Mouse (Mus musculus) limb, embryonic 11.5 days (tissue): ENCODE measurements at regions not wholly inside any gene's neighbourhood (a gene's known extent, or its start where the extent isn't known, plus 50 kb on each side); places are given as distances from the start of the nearest gene placed in this dataset.
"Not testable (repeated sequence)": the region's sequence is repeated elsewhere in the genome, so short reads cannot be mapped to it uniquely, and the experiment has no call there.

ENCODE experiments used
- ATAC-seq: fragments of 200-750 bp; cut with Nextera tagmentation; 2 replicates; pipeline ENCODE4 v1.8.0; 2017; ENCODE audit warnings: low read depth; ENCODE audit not compliant: insufficient number of reproducible peaks, low FRiP score, low TSS enrichment
- DNase-seq: peaks from one replicate; pipeline ENCODE4 v3.0.0-alpha.2; 2015; ENCODE audit warnings: low spot score
- H3K27ac ChIP-seq: fragments of 300-500 bp; sonication (generic); replicated peaks from 2 replicates; pipeline ENCODE4 v1.5.1; 2014; ENCODE audit warnings: low read depth, mild to moderate bottlenecking, low read length
- H3K27me3 ChIP-seq: fragments of 300-500 bp; sonication (generic); 2 replicates; pipeline ENCODE4 v1.6.1; 2014; ENCODE audit warnings: mild to moderate bottlenecking, low read length, mixed read lengths; ENCODE audit not compliant: control insufficient read depth, insufficient read depth
- H3K36me3 ChIP-seq: fragments of 300-500 bp; sonication (generic); 2 replicates; pipeline ENCODE4 v1.6.1; 2014; ENCODE audit warnings: mild to moderate bottlenecking, low read length, moderate library complexity, mixed read lengths; ENCODE audit not compliant: control insufficient read depth, insufficient read depth
- H3K4me1 ChIP-seq: fragments of 300-500 bp; sonication (generic); 2 replicates; pipeline ENCODE4 v1.6.1; 2014; ENCODE audit warnings: low read length, mixed read lengths; ENCODE audit not compliant: control insufficient read depth, insufficient read depth
- H3K4me2 ChIP-seq: fragments of 300-500 bp; sonication (generic); 2 replicates; pipeline ENCODE4 v1.6.1; 2014; ENCODE audit warnings: low read depth, mild to moderate bottlenecking, moderate library complexity; ENCODE audit not compliant: severe bottlenecking
- H3K4me3 ChIP-seq: fragments of 300-500 bp; sonication (generic); 2 replicates; pipeline ENCODE4 v1.5.1; 2014; ENCODE audit warnings: low read depth, low read length
- H3K9ac ChIP-seq: fragments of 300-500 bp; sonication (generic); 2 replicates; pipeline ENCODE4 v1.6.1; 2014; ENCODE audit warnings: mild to moderate bottlenecking, low read length
- H3K9me3 ChIP-seq: fragments of 300-500 bp; sonication (generic); 2 replicates; pipeline ENCODE4 v1.6.1; 2016; ENCODE audit warnings: low read length; ENCODE audit not compliant: control insufficient read depth
- WGBS: fragments of 180-500 bp; shearing (Covaris S2); extraction: QIAGEN DNeasy Blood & Tissue Kit; methylation state at CpG from one replicate; pipeline ENCODE4 v1.1.7; 2014; 5-methylcytosine and 5-hydroxymethylcytosine counted together

GRCm38 (mm10) chr1:189128246-189128645 lies 120.6 kb upstream of the Kctd3 start:
- H3K27me3 ChIP-seq, H3K27ac ChIP-seq, H3K4me3 ChIP-seq, ATAC-seq, H3K36me3 ChIP-seq, H3K4me2 ChIP-seq, H3K9me3 ChIP-seq, H3K9ac ChIP-seq, H3K4me1 ChIP-seq, DNase-seq: not testable (repeated sequence)
- WGBS = 63% methylated on average over 5 of the region's 5 CpGs

GRCm38 (mm10) chr1:189127367-189127766 lies 119.7 kb upstream of the Kctd3 start:
- no peak for DNase-seq
- no peak overlapping the region for H3K4me3 ChIP-seq

GRCm38 (mm10) chr1:189119941-189120735 lies 112.5 kb upstream of the Kctd3 start:
- WGBS = 89% methylated on average over 6 of the region's 6 CpGs
- Histone ChIP-seq H3K4me3 (no peak overlapping the region), H3K27me3 (no peaks in the 10 kb centered on the region), H3K9ac (no peak overlapping the region), H3K9me3 (no peaks in the 10 kb centered on the region), H3K4me2 (no peak overlapping the region), H3K4me1 (no peaks in the 10 kb centered on the region), H3K27ac (no peak overlapping the region), H3K36me3 (no peaks in the 10 kb centered on the region)
- DNase-seq = no peak
- ATAC-seq = no peak

More at GRCm38 (mm10) chr1:189127367-189127766, 119.7 kb upstream of the Kctd3 start:
- H3K4me2 ChIP-seq = no peak overlapping the region
- no peak overlapping the region for H3K9ac ChIP-seq
- H3K9me3 ChIP-seq = no peaks in the 10 kb centered on the region
- WGBS = 50% methylated on average over 5 of the region's 5 CpGs
- ATAC-seq = no peak
- no peak overlapping the region for H3K27ac ChIP-seq
- H3K36me3 ChIP-seq = no peaks in the 10 kb centered on the region
- H3K27me3 ChIP-seq = no peaks in the 10 kb centered on the region
- no peaks in the 10 kb centered on the region for H3K4me1 ChIP-seq

GRCm38 (mm10) chr1:189119005-189119404 lies 111.4 kb upstream of the Kctd3 start:
- H3K36me3 ChIP-seq, DNase-seq, H3K4me1 ChIP-seq, H3K9ac ChIP-seq, H3K9me3 ChIP-seq, H3K27ac ChIP-seq, H3K4me3 ChIP-seq, H3K4me2 ChIP-seq, ATAC-seq, H3K27me3 ChIP-seq: not testable (repeated sequence)
- 82% methylated on average over 1 of the region's 1 CpGs for WGBS

GRCm38 (mm10) chr1:189118582-189118981 lies 110.9 kb upstream of the Kctd3 start:
- Histone ChIP-seq H3K9me3 (no peaks in the 10 kb centered on the region), H3K27ac (no peak overlapping the region), H3K4me2 (no peak overlapping the region), H3K27me3 (no peaks in the 10 kb centered on the region), H3K9ac (no peak overlapping the region), H3K4me1 (no peaks in the 10 kb centered on the region), H3K36me3 (no peaks in the 10 kb centered on the region), H3K4me3 (no peak overlapping the region)
- WGBS = 44% methylated on average over 5 of the region's 5 CpGs
- ATAC-seq (no peak), DNase-seq (no peak)

GRCm38 (mm10) chr1:189115914-189116313 lies 108.3 kb upstream of the Kctd3 start:
- H3K4me1 ChIP-seq = no peaks in the 10 kb centered on the region
- no peak overlapping the region for H3K9ac ChIP-seq
- H3K4me2 ChIP-seq = no peak overlapping the region
- no peak overlapping the region for H3K27ac ChIP-seq
- H3K36me3 ChIP-seq = no peaks in the 10 kb centered on the region
- H3K4me3 ChIP-seq = no peak overlapping the region
- DNase-seq = no peak
- H3K27me3 ChIP-seq = no peaks in the 10 kb centered on the region
- WGBS = 76% methylated on average over 8 of the region's 8 CpGs
- ATAC-seq = no peak
- H3K9me3 ChIP-seq = no peaks in the 10 kb centered on the region

GRCm38 (mm10) chr1:189115279-189115678 lies 107.6 kb upstream of the Kctd3 start:
- H3K9me3 ChIP-seq = no peaks in the 10 kb centered on the region
- ATAC-seq (no peak), DNase-seq (no peak)
- no peak overlapping the region for H3K4me2 ChIP-seq
- H3K9ac ChIP-seq = no peak overlapping the region
- no peaks in the 10 kb centered on the region for H3K4me1 ChIP-seq
- no peaks in the 10 kb centered on the region for H3K27me3 ChIP-seq
- H3K4me3 ChIP-seq = no peak overlapping the region
- WGBS = 93% methylated on average over 1 of the region's 1 CpGs
- H3K36me3 ChIP-seq = no peaks in the 10 kb centered on the region
- no peak overlapping the region for H3K27ac ChIP-seq

- Histone ChIP-seq H3K4me2 (no peak overlapping the region), H3K27ac (no peak overlapping the region), H3K4me1 (no peaks in the 10 kb centered on the region), H3K4me3 (no peak overlapping the region), H3K27me3 (no peaks in the 10 kb centered on the region), H3K9ac (no peak overlapping the region), H3K9me3 (no peaks in the 10 kb centered on the region), H3K36me3 (no peaks in the 10 kb centered on the region)
- no peak for DNase-seq
- ATAC-seq = no peak
- WGBS = 62% methylated on average over 8 of the region's 8 CpGs
Measured at GRCm38 (mm10) chr1:189108260-189109035, 100.8 kb upstream of the Kctd3 start.
